Mouse (Mus musculus): Measurements from ENCODE around the gene Stpg3. TPM values are rescaled to one million over a fixed set of nuclear protein-coding genes. Genes with fewer than 3 reads are reported as not detected.

The Stpg3 gene
- total and polyA plus RNA-seq, 3 experiments, result not detected

GRCm38 (mm10) chr2:25223681-25224491 is 9.4 kb upstream of the Stpg3 start:
- TF ChIP-seq KAT2A (IDR thresholded peaks at IDR 0.05; ENCODE audit: insufficient replicate concordance, low read length) (no peak), MAX (IDR thresholded peaks at IDR 0.05; ENCODE audit: low read length) (peak; percentile 41; the same call in 1 of the 2 replicates), USF1 (IDR thresholded peaks at IDR 0.05; ENCODE audit: low read depth, low read length) (no peak), MAZ (IDR thresholded peaks at IDR 0.05; ENCODE audit: low read depth, low read length) (0 out of 2 replicates have a peak, but pooled peaks have one; percentile 41), MAFK (IDR thresholded peaks at IDR 0.05; ENCODE audit: insufficient replicate concordance, low read length) (peak; percentile 45; the same call in 1 of the 2 replicates), ZMIZ1 (IDR thresholded peaks at IDR 0.05; ENCODE audit: low read depth, low read length) (no peak), ETS1 (conservative IDR thresholded peaks at IDR 0.05; ENCODE audit: low read depth, low read length) (no peak), SMC3 (IDR thresholded peaks at IDR 0.05; ENCODE audit: low read depth, low read length) (no peak; the same call in 1 of the 2 replicates), MXI1 (IDR thresholded peaks at IDR 0.05; ENCODE audit: low read depth, low read length) (peak; percentile 94), ELF1 (IDR thresholded peaks at IDR 0.05; ENCODE audit: low read depth, low read length) (peak; percentile 34; the same call in 1 of the 2 replicates), TCF12 (IDR thresholded peaks at IDR 0.05; ENCODE audit: low read depth, low read length) (no peak), ZC3H11A (IDR thresholded peaks at IDR 0.05; ENCODE audit: low read depth, low read length) (no peak), UBTF (IDR thresholded peaks at IDR 0.05; ENCODE audit: low read depth, low read length) (peak; percentile 23; the same call in 1 of the 2 replicates)
- in situ Hi-C loops (cut with MboI; ENCODE audit: low pct_ligation_motif_present, low pct_unique_long_range_greater_than_20kb, low sequenced_read_pairs), result no loop called here
- H3K9ac ChIP-seq (ENCODE audit: insufficient read depth, low read depth), result peak overlapping the region; percentile 92
- H3K9me3 ChIP-seq (replicated peaks; ENCODE audit: low read length), result no peaks in the 10 kb centered on the region
- peak overlapping the region; percentile 64 to 99 (median 82) for H3K4me3 ChIP-seq (replicated peaks in 1 of 3; ENCODE audit: low read depth in 2 of 3, low read length in 2 of 3, poor library complexity in 1 of 3)
- peak overlapping the region; percentile 98 for H3K27ac ChIP-seq (ENCODE audit: insufficient read depth, low read depth)
- DNase-seq (ENCODE audit: extremely low read depth), result peak; percentile 79
- H3K4me2 ChIP-seq (ENCODE audit: insufficient read depth, low read depth, poor library complexity, severe bottlenecking), result peak overlapping the region; percentile 53
- H3K27me3 ChIP-seq (replicated peaks), result peaks cover under 1% of the 10 kb centered on the region
- peaks cover 9% of the 10 kb centered on the region for H3K79me2 ChIP-seq (replicated peaks; ENCODE audit: control insufficient read depth, extremely low read depth, insufficient read depth, poor library complexity, severe bottlenecking)
- peaks cover 22 to 26% of the 10 kb centered on the region in 2 experiments for H3K36me3 ChIP-seq (replicated peaks in 1 of 2; ENCODE audit: control insufficient read depth in 1 of 2, insufficient read depth in 1 of 2, low read length in 1 of 2)
- peaks cover 13 to 31% of the 10 kb centered on the region in 2 experiments; a peak in 3 of 4 replicates for H3K4me1 ChIP-seq (ENCODE audit: control insufficient read depth in 1 of 2, insufficient read depth in 2 of 2)
- dilution Hi-C loops (cut with MboI; ENCODE audit: extremely low pct_ligation_motif_present, extremely low pct_unique_long_range_greater_than_20kb, low sequenced_read_pairs), result no loop called here

DNA sequence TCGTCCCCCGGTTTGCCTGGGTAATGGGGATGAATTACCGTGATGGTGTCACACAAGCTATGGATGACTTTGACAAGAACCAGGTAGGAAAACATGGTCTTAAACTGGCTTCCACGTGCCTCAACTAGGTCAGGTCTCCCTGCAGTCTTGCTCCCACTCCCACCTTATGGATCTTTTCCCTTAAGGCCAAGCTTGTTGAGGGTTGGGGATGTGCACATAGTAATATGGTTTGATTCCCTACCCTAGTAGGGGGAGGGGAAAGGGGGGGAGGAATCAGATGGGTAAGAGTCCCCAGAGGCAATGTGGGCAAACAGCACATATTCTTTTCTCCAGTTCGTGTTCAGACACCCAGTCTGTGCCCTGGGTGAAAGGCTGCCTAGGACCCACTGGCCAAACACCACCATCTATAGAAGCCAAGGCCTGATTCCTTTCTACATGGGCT is 6.9 kb upstream of the Stpg3 start:
- in situ Hi-C loops (cut with MboI; ENCODE audit: low pct_ligation_motif_present, low pct_unique_long_range_greater_than_20kb, low sequenced_read_pairs), result no loop called here
- Histone ChIP-seq H3K9me3 (replicated peaks; ENCODE audit: low read length) (no peaks in the 10 kb centered on the region), H3K4me2 (ENCODE audit: insufficient read depth, low read depth, poor library complexity, severe bottlenecking) (no peak overlapping the region), H3K79me2 (replicated peaks; ENCODE audit: control insufficient read depth, extremely low read depth, insufficient read depth, poor library complexity, severe bottlenecking) (peaks cover 9% of the 10 kb centered on the region), H3K4me3 (replicated peaks in 1 of 3; ENCODE audit: low read depth in 2 of 3, low read length in 2 of 3, poor library complexity in 1 of 3) (no peak overlapping the region), H3K27ac (ENCODE audit: insufficient read depth, low read depth) (no peak overlapping the region), H3K4me1 (ENCODE audit: control insufficient read depth in 1 of 2, insufficient read depth in 2 of 2) (peaks cover 9 to 18% of the 10 kb centered on the region in 2 experiments; a peak in 3 of 4 replicates), H3K27me3 (replicated peaks) (no peaks in the 10 kb centered on the region), H3K9ac (ENCODE audit: insufficient read depth, low read depth) (no peak overlapping the region), H3K36me3 (replicated peaks in 1 of 2; ENCODE audit: control insufficient read depth in 1 of 2, insufficient read depth in 1 of 2, low read length in 1 of 2) (peaks cover 22 to 26% of the 10 kb centered on the region in 2 experiments)
- TF ChIP-seq ELF1 (IDR thresholded peaks at IDR 0.05; ENCODE audit: low read depth, low read length), result no peak
- no peak for TF ChIP-seq EP300 (IDR thresholded peaks at IDR 0.05; ENCODE audit: low read length)
- TF ChIP-seq ZMIZ1 (IDR thresholded peaks at IDR 0.05; ENCODE audit: low read depth, low read length), result peak; percentile 68
- peak; percentile 97 for TF ChIP-seq POLR2AphosphoS2 (IDR thresholded peaks at IDR 0.05; ENCODE audit: low read depth, low read length)
- TF ChIP-seq MAZ (IDR thresholded peaks at IDR 0.05; ENCODE audit: low read depth, low read length), result no peak
- TF ChIP-seq POLR2A (IDR thresholded peaks at IDR 0.05; ENCODE audit: low read depth, low read length), result peak; percentile 47; the same call in 1 of the 2 replicates
- no peak for TF ChIP-seq BHLHE40 (IDR thresholded peaks at IDR 0.05; ENCODE audit: low read depth, low read length)
- TF ChIP-seq NRF1 (IDR thresholded peaks at IDR 0.05; ENCODE audit: low read depth, low read length), result no peak
- TF ChIP-seq CHD2 (IDR thresholded peaks at IDR 0.05; ENCODE audit: low read length), result peak; percentile 65; the same call in 1 of the 2 replicates
- no peak for TF ChIP-seq SMC3 (IDR thresholded peaks at IDR 0.05; ENCODE audit: low read depth, low read length)
- dilution Hi-C loops (cut with MboI; ENCODE audit: extremely low pct_ligation_motif_present, extremely low pct_unique_long_range_greater_than_20kb, low sequenced_read_pairs), result no loop called here
- DNase-seq (ENCODE audit: extremely low read depth), result no peak
